Mouse (Mus musculus): ENCODE data around the gene Smim27.

DNA sequence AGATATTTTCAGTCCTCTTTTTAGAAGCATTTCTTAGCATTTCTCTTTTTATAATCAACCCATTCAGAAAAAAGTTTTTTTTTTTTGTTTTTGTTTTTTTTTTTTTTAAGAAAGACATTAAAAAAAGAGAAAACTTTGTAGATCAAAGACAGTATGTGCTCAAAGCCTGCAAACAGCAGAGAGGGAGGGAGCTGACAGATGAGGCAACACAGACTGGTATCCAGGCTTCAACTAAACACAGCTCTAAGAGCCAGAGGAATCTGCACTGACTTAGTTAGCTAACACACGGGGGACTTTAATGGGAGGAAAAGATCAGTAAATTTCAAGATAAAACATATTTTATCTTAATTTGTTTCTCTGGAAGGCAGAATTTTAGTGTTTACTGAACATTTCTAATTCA, 5.1 kb upstream of the Smim27 start:
- TF ChIP-seq CTCF (IDR thresholded peaks at IDR 0.05; ENCODE audit: borderline replicate concordance, insufficient read depth, low read length), result no peak
- TF ChIP-seq POLR2A (IDR thresholded peaks at IDR 0.05; ENCODE audit: low read depth, low read length), result no peak

Measured in embryonic fibroblast, embryonic 13.5 days (primary cell).